Mouse (Mus musculus) thymus, adult 2 months (tissue): Measurements from ENCODE around the gene Eps8.

Source experiments
- CTCF ChIP-seq: fragments of 200-500 bp; IDR thresholded peaks from 2 replicates; pipeline ENCODE4 v1.5.1; 2012; ENCODE audit warnings: mild to moderate bottlenecking, control low read depth, low read length, moderate library complexity, borderline replicate concordance; ENCODE audit not compliant: control insufficient read depth, poor library complexity, insufficient read depth; ENCODE audit errors: extremely low read depth
- POLR2A ChIP-seq: fragments of 200-500 bp; IDR thresholded peaks from 2 replicates; pipeline ENCODE4 v1.6.1; 2012; ENCODE audit warnings: mild to moderate bottlenecking, low read length, control low read depth, moderate library complexity; ENCODE audit not compliant: control insufficient read depth, poor library complexity, insufficient read depth; ENCODE audit errors: extremely low read depth

DNA sequence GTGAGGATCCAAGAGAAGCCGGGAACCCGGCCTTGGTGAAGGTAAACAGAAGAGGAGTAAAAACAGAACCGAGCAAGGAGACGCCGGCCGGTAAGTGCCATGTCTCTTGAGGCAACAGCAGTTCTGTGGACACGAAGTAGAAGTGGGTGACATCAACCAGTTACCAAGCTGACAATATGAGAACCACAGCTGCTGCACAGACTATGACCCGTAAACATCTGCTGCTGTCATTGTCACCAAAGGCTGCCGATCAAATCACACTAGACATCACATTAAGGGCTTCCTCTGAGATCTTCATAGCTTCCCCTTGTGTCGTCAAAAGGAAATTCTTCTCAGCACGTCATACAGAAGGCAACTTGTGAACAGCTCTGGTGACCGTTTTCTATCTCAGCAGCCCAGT is 21.9 kb upstream of the Eps8 start:
- no peak for TF ChIP-seq CTCF
- TF ChIP-seq POLR2A: no peak
